Mouse (Mus musculus) kidney, adult 10 weeks (tissue): ENCODE results near the gene Ephb4. TPM values are rescaled to one million over a fixed set of nuclear protein-coding genes. Genes with fewer than 3 reads are reported as not detected.

Source experiments
- polyA plus RNA-seq: library from polyadenylated mRNA; stranded (reverse); fragments of 350-450 nt; fragmentation: Illumina TruSeq; extraction: RNeasy Lipid Tissue Mini Kit (QIAGEN cat#74804); gene quantifications from one replicate; pipeline ENCODE4 v1.2.3, GENCODE M21; 2014; ENCODE audit warnings: low read depth, low replicate concordance

Gene Ephb4
- polyA plus RNA-seq = 6.5 TPM

DNA sequence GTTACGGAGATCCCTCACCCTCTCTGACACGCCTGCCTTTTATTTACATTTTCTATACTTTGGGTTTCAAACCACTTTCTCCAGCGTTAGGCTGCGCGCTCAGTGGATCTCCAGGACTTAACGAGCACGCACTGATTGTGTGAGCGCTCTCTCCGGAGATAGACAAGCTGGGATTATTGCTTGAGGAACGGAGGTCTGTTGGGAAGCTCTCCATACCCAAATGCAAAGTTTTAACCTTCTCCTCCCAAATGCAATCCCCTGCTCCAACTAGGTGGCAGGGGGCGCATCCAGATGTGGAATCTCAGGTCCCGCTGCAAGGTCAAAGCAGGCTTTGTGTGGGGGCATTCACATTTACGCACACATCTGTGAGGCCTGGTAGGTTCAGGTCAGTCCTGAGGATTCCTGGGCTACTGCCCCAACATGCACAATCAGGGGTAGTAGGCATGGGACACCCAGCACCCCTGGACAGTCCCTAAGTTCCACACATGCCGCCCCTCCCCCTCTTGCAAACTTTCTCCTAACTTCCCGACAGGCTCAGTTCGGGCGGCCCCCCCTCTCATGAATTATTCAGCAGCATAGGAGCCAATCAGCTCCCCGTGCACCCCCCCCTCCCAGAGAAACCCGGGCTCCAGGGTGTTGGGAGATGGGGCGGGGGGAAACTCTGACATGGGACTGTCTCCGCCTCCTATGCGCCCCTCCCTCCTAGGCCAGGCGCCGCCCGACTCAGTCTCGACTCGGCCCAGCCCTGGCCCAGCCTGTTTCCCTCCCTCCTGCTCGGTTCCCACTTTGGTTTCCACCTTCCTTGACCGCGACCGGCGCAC, at the start of gene Ephb4:
Ephb4 (plus strand) TSS at position 726 of the 821 bp plus-strand sequence.

DNA sequence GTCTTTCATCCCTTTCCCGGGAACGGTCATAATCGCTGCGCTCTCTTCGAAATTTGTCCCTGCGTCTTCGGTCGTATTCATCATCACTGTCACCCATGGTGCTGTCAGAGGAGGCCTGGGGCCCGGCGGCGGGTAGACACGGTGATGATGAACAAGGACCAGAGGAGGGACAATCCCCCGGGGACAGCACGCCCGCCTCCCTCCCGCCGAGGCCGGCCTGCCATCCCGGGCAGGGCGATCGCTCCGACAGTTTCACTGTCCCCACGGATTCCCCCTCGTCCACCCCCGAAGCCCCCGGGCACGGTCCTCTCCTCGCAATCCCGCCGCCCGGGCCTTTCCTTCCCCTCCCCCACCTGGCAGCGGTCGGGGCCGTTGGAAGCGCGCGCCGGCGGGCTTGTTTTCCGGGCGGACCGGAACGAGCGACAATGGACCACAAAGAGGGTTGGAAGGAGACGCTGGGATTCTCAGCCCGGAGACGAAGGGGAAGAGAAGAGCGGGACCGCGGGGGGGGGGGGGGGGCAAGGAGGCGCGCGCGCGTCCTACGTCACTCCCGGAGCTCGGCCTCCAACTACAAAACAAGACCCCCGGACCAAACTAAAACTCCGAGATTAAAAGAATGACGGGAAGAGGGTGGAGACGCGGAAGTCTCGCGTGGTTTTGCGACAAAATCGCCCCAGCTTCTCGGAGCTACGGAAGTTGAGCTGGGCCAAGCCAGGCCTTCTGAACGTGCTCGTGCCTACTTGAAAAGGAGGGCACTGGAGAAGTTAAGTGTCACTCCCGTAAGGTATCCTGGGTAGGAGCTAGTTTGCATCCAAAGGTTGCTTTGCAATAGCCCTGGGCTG, 42.6 kb upstream of the Ephb4 start, which contains the start of gene Srrt:
Srrt (minus strand) TSS at position 604 of the 842 bp plus-strand sequence.

DNA sequence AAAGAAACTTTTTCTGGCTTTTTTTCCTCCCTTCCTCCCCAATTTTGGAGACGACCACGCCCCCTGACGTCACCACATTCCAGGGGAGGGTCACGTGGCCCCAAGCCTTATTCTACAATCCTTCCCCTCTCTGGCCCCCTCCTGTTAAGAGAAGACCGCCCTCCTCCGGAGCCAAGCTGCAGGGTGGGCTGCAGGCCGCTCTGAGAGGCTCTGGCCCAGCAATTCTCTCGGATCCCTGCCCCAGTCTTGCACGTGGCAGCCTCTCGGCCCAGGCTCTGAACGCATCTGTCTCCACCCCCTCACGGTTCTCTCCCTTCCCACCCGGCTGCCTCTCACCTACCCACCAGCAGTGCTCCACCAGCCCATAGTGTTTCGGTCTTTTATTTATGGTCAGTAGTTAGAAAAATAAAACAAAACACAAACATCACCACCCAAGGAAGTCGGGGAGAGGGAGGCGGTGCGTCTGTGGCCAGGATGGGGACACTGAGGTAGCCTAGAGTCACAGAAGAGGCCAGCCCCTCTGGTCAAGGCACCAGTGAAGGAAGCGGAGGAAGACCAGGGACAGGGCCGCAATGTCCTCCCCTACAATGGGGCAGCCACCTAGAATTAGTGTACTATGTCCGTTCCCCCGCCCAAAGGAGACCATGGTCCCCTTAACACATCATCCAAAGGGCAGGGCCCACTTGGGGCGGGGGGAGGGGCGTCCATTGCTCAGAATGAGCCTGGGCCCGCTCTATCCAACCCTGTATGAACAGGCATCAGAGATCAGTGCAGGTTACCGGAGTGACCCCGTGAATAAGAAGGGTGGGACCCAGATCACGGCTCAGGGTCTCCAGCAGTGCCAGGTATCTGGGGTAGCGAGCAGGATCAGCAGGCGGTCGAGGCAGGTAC, 35.5 kb upstream of the Ephb4 start, which contains the start of gene Trip6:
Trip6 (minus strand) TSS at position 212 of the 891 bp plus-strand sequence.

DNA sequence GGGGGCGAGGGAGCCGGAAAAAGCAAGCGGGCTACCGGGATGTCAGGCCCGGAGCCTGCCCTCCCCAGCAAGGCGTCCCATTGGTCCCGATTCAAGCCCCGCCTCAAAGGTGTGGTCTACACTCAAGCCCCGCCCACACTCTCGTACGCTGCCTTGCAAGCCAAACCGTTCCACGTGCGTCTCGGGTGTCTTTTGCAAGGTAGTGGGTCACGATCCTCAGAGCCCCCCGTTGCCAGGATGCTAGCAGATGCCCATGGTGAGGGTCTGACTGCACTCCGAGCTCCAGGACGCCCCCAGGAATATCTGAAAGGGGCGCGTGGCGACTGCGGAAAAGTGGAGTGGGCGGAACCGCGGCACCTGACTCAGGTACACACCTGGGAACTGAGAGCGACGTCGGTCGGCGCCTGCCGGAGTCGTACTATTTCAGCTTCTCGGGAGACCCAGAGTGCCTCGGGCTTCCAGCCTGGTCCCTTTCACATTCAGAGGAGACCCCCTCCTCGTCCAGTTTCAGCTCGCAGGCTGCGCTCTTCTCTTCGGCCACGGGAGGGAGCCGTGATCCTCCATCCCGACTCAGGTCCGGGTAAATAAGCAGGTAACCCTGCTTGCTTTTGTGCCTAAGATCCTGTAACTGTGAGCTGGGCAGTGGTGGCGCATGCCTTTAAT, 16.3 kb upstream of the Ephb4 start, which contains the start of gene Slc12a9:
Slc12a9 (minus strand) TSS at position 86 of the 663 bp plus-strand sequence.

Other genes starting within 250 kb of the Ephb4 start
- gene Trim56, start 233.9 kb upstream of the Ephb4 start, polyA plus RNA-seq = 15.4 TPM
- gene Muc3, start 200.8 kb upstream of the Ephb4 start, polyA plus RNA-seq = not detected
- not detected for gene Muc3a, start 137.7 kb upstream of the Ephb4 start, polyA plus RNA-seq
- gene Ache, start 62.6 kb upstream of the Ephb4 start, polyA plus RNA-seq = 0.44 TPM
- gene Ufsp1, start 55.5 kb upstream of the Ephb4 start, polyA plus RNA-seq = 2.3 TPM
- 11.8 TPM for gene Srrt, start 42.4 kb upstream of the Ephb4 start, polyA plus RNA-seq
- gene Trip6, start 35.7 kb upstream of the Ephb4 start, polyA plus RNA-seq = 0.20 TPM
- 0.73 TPM for gene Slc12a9, start 16.5 kb upstream of the Ephb4 start, polyA plus RNA-seq
- not detected for gene Zan, start 127.0 kb downstream of the Ephb4 start, polyA plus RNA-seq
- not detected for gene Pop7, start 152.4 kb downstream of the Ephb4 start, polyA plus RNA-seq
- 1.5 TPM for gene Gigyf1, start 168.4 kb downstream of the Ephb4 start, polyA plus RNA-seq
- gene Epo, start 183.1 kb downstream of the Ephb4 start, polyA plus RNA-seq = not detected
- 1.4 TPM for gene Gnb2, start 183.4 kb downstream of the Ephb4 start, polyA plus RNA-seq
- not detected for gene Actl6b, start 203.4 kb downstream of the Ephb4 start, polyA plus RNA-seq
- not detected for gene Tfr2, start 219.7 kb downstream of the Ephb4 start, polyA plus RNA-seq